Mouse (Mus musculus) kidney, adult 9 months (tissue): ENCODE data around the gene Rpp25l.
A peak's percentile ranks its signal among the peaks of the same experiment; 100 is the strongest.
"Not testable (repeated sequence)": the region's sequence is repeated elsewhere in the genome, so short reads cannot be mapped to it uniquely, and the experiment has no call there.

Experiments used
- DNase-seq: peaks from one replicate; pipeline ENCODE4 v3.0.0; 2022

Gene Rpp25l

DNA sequence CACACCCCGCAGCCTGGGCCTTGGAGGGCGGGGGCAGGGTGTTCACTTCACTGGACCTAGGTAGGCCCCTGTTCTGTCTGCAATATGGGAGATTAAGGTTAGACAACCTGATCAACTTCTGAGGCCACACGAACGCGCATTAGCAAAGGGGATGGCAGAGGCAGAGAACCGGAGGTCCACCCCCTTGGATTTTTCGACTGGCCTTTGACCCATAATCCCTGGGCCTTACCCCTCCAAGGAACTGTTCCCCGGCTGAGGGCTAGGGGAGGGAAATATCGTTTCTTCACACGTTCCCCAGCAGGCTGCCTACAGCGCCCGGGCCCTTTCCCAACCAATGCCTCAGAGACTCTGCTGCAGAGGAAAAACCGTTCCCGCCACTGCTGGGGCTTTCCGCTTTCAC, 16.9 kb downstream of the Rpp25l start:
- not testable (repeated sequence) for DNase-seq

- not testable (repeated sequence) for DNase-seq
Observed at GRCm38 (mm10) chr4:41695800-41696199, 17.5 kb downstream of the Rpp25l start.

GRCm38 (mm10) chr4:41693511-41693910, 19.8 kb downstream of the Rpp25l start:
- DNase-seq: not testable (repeated sequence)

DNA sequence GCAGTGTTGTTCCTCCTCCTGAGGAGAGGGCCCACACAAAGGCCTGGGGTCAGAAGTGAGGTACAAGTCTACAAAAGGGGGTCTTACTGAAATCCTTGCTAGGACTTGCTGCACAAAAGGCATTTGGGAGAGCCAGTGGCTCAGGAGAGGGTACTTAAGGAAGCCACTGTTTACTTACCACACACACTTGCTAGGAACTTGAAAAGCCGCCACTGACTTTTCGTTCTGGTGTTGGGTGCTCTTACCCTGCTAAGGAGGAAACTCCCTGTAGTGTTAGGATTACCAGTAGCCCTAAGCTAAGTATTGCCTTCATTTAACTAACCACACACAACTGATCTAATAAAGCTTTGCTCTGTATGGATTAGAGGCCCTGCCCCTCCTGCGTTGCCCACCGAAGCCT, 23.3 kb downstream of the Rpp25l start:
- DNase-seq: not testable (repeated sequence)

- not testable (repeated sequence) for DNase-seq
Observed at GRCm38 (mm10) chr4:41688562-41688961, 24.8 kb downstream of the Rpp25l start.

DNA sequence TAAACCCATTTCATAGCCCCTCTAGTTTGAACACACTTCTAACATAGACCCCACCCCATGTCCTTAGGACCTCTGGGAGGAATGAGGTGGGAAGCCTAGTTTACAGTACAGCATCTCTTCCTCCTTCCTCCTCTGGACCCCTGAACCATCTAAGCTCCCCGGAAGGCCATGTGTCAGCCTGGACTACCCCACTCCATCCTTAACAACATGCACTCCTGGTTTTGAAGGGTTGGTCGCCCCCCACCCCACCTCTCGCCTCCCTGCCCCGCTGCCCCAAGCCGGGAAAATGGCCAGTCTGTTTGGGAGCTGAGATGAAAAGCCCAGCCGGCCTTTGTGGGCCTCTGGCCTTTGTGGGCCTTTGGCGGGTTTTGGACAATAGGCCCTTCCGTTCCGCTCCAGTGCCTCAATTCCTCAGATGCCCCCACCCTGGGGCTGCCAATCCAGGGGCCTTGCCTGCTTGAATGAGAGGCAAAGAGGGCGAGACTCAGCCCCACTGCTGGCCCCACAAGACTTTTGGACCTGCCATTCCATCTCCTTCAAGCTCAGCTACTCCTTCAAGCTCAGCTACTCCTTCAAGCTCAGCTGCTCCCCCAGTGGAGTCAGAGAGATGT, 27.3 kb downstream of the Rpp25l start:
- DNase-seq: not testable (repeated sequence)

DNA sequence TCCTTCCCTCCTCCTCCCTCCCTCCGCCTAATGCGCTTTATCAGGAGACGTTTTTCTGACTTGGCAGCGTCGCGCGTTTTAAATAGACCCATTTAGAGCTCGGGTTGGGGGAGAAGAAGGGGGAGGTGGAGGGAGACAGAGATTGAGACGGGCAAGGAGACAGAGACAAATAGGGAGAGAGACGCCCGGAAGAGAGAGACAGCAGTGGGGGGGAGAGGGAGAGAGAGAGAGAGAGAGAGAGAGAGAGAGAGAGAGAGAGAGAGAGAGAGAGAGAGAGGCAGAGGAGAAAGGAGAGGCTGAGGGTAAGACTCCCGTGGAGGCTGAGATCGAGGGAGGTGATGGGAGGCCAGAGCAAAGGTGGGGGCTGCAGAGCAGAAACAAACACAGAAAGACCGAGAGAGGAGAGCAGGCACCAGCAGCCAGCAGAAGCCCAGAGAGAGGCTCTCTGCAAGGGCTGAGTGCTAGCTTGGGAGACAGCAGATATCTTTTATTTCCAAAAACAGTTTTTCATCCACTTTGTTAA, 28.3 kb downstream of the Rpp25l start:
- DNase-seq: not testable (repeated sequence)

- not testable (repeated sequence) for DNase-seq
Observed at GRCm38 (mm10) chr4:41684131-41684930, 29.0 kb downstream of the Rpp25l start.

- not testable (repeated sequence) for DNase-seq
Observed at GRCm38 (mm10) chr4:41683303-41683702, 30.0 kb downstream of the Rpp25l start.

- DNase-seq: no peak
Observed at GRCm38 (mm10) chr4:41682789-41683188, 30.5 kb downstream of the Rpp25l start.

DNA sequence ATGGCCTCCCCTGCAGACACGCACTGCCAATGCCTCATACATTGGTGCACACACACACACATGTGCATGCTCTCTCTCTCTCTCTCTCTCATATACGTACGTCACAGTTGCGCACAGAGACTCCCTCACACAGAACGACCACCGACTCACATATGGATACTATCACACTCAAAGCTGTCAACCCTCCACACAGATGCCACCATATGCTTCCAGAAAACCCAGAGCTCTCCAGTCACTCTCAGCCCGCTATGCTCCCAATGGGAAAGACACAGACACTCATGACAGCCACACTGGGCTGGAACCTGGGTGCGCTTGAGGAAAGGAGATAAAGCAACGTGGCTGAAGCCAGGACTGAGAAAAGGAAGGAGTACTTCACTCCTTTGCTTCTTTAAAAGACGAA, 31.4 kb downstream of the Rpp25l start:
- no peak for DNase-seq

DNA sequence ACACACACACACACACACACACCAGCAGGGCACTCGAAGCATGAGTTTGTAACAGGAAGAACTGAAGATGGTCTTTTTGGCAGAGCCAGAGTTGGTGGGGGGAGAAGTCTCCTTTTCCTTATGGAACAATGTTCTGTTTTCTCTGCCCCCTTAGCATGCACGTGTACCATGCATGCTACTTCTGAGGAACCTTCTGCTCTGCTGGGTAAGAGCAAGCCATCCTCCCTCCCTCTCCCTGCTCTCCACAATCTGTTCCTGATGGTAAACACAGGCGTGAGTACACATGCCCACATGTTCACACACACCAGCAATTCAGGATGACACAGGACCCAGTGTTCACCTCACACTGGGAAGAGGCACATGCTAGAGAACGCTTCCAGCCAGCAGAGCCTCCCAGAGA, 32.2 kb downstream of the Rpp25l start:
- no peak for DNase-seq

GRCm38 (mm10) chr4:41679291-41679690, 34.0 kb downstream of the Rpp25l start:
- no peak for DNase-seq

DNA sequence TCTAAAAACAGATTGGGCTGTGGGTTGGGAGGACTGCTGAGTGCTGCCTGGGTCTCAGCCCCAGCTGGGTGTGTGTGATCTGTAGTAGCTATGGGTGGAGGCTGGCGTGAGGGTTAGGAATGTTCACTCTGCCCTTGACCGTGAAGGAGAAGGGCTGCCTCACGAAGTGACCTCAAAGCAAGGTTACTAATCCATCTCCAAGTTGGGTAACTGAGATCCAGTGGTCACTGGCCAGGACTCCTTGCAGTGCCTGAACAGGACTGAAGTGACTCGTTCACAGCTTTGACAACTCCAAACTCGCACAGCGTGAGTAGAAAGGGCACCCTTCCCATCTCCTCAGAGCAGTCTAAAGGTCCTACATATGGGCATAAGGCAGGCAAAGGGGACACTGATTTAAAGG, 34.5 kb downstream of the Rpp25l start:
- DNase-seq: peak; percentile 29

GRCm38 (mm10) chr4:41677006-41677629, 36.2 kb downstream of the Rpp25l start:
- no peak for DNase-seq

DNA sequence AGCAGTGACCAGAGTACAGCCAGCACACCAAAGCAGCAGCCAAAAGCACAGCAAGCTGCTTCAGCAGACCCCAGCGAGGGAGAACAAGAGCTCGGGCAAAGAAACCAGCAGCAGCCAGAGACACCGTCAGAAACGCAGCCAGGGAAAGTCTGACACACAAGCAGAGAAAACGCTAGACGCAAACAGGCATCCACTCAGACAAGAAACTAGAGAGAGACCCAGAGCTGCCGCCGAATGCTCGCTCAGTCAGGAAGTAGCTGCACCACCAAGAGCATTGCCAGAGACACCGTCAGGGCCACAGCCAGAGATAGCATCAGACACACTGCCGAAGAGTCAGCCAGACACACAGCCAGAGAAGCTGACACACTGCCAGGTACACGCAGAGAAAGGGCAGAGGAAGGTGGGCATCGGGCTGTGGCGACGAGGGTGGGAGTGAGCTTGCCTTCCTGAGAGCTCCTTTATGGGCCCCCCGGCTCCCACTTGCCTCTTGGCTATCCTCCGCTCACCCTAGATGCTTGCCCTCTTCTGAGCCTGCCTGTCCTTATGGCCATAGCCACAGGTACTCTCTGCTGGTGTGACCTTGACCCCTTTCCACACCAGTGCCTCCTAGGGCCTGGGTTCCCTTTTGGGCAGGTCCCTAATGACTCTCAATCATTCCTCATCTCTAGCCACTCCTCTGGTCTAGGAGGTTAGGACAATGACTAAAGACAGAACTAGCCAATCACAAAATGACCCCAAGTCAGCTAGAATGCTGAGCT, 36.9 kb downstream of the Rpp25l start:
- DNase-seq: no peak

DNA sequence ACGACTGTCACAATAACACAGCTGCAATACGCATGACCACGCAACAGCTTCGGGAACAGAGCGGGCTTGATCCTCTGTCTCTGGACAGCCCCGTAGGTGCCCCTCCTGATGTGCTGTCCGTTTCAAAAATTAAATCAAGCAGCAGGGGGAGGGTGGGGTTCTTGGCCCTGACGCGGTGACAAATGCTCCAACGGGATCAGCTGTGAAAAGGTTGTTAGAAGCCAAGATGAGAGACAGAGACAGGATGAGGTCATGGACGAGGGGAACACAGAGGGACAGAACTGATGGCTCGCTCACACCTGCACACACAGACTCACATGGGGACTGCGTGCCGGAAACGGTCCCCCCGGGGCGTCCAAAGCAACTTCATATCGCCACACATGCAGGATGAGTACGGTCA, 40.1 kb downstream of the Rpp25l start:
- DNase-seq: no peak

- DNase-seq: no peak
Observed at GRCm38 (mm10) chr4:41672522-41672963, 40.8 kb downstream of the Rpp25l start.

DNA sequence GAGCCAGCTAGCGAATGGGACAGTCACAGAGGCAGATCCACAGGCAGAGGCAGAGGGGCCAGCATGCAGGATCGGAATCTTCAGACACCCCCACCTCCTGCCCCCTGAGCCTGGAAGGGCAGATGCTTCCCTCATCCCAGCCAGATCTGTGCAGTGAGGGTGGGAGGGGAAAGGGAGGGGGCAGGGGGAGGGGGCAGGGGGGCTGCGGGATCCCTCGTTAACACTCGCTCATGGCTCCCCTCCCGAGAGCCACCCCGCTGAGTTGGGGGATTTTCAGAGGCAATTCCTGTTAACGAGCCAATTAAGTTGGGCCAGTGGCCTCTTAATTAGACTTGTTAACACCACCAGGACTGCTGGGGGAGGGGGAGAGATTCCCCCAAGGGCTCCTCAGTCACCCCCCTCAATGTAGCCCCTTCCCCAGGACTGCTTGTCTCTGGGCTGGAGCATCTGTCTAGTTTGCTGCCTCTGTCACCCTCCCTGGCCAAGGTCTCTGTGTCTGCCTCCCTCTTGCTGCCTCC, 41.3 kb downstream of the Rpp25l start:
- DNase-seq: no peak

- DNase-seq: no peak
Observed at GRCm38 (mm10) chr4:41671500-41671899, 41.8 kb downstream of the Rpp25l start.

- no peak for DNase-seq
Observed at GRCm38 (mm10) chr4:41670836-41671235, 42.5 kb downstream of the Rpp25l start.

DNA sequence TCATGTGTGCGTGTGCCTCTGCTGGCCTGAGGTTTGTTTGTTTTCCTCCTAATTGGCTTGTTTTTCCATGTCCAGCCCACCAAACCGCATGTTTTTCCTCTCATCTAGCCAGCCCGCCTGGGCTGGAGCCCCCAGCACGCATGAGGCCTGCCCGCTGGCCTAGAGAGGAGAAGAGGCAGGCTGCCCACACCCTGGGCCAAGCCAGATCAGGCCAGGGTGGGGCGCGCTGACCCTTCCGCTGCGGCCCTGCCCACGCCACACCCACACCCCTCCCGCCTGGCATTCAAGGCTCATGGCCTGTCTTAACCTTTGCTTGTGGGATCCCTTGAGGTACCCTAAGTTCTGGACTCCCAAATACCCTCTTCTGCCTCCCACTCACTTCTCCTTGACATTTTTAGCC, 46.7 kb downstream of the Rpp25l start:
- DNase-seq: no peak
